In the genomic region with DNA sequence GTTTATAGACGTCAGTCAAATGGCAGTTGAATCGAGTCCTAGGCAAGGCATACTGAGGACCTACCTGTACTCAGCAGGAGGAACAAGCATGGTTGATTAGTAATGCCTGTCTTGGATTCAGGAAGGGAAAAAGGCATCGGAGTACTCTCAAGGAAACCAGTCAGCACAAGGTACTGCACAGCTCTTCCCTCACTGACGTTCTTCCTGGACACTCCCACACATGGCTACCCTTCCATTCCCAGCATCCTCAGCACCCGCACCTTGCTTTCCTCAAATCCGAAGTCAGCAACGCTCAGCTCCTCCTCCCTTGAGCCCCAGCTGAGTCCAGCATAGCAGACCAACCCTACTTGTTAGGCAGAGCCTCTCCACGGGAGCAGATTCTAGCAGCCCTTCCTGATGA, we compare ENCODE assay signal across 17 mouse cellular contexts.
DNase-seq lines count a peak whose midpoint lies in the region; ATAC-seq lines count a peak whose summit lies in the region.
"Had no signal": no experiment of that assay in that cellular context is flagged by ENCODE, and none has a peak within 500 bp of the region (broad histone marks: within the 10 kb centered on the region; RNA-seq: fewer than 3 reads in every experiment).

No protein-coding gene starts in this region.

- intact Hi-C loops in left cerebral cortex, postnatal 4 days (cut with DNase I) = loop anchor here (5.0 kb wide), 1 partner anchor 63 kb away; no protein-coding TSS in a partner anchor

- no peak for ATAC-seq in limb, embryonic 13.5 days (ENCODE audit: low FRiP score, low read depth)
- peak; percentile 54; the same call in 1 of the 2 replicates for ATAC-seq in stomach, embryonic 15.5 days (ENCODE audit: insufficient read depth, low FRiP score, low read depth)
- ATAC-seq in megakaryocyte, adult 5-6 weeks (ENCODE audit: poor library complexity, severe bottlenecking) = no peak
- ATAC-seq: forebrain, embryonic 14.5 days; hindbrain, postnatal 0 days; lung, postnatal 0 days had no signal

- H3K9ac ChIP-seq in limb, embryonic 13.5 days = no peak overlapping the region
- H3K9ac ChIP-seq in stomach, embryonic 15.5 days = no peak overlapping the region
- H3K9ac ChIP-seq: heart, embryonic 12.5 days; liver, embryonic 14.5 days; neural tube, embryonic 12.5 days had no signal

- 0 out of 2 replicates have a peak, but pooled peaks cover 6% of the 10 kb centered on the region for H3K4me1 ChIP-seq in limb, embryonic 13.5 days
- H3K4me1 ChIP-seq in limb, embryonic 10.5 days = peaks cover 9% of the 10 kb centered on the region
- H3K4me1 ChIP-seq in stomach, embryonic 15.5 days = no peaks in the 10 kb centered on the region

- no peak overlapping the region for H3K27ac ChIP-seq in limb, embryonic 13.5 days
- no peak overlapping the region for H3K27ac ChIP-seq in limb, embryonic 10.5 days
- no peak overlapping the region for H3K27ac ChIP-seq in stomach, embryonic 15.5 days
- H3K27ac ChIP-seq: embryonic facial prominence, embryonic 10.5 days; hindbrain, postnatal 0 days; liver, embryonic 14.5 days; neural tube, embryonic 12.5 days had no signal

- DNase-seq in limb, embryonic 10.5 days (ENCODE audit: low spot score) = no peak
- DNase-seq in MN1 (ENCODE audit: low spot score) = peak; percentile 27
- DNase-seq in kidney, adult 9 months = peak; percentile 35
- DNase-seq in left cerebral cortex, postnatal 4 days = no peak
- no peak for DNase-seq in heart, adult 9 months (ENCODE audit: low spot score in 2 of 2)
- DNase-seq: gastrocnemius, postnatal 36 days had no signal

- H3K27me3 ChIP-seq in limb, embryonic 13.5 days = peaks cover 16% of the 10 kb centered on the region
- H3K27me3 ChIP-seq in limb, embryonic 10.5 days (ENCODE audit: low read depth, poor library complexity, severe bottlenecking) = peaks cover 18% of the 10 kb centered on the region
- H3K27me3 ChIP-seq in stomach, embryonic 15.5 days (replicated peaks) = no peaks in the 10 kb centered on the region
- H3K27me3 ChIP-seq: megakaryocyte, embryonic 14.5 days; neural tube, embryonic 12.5 days had no signal

- no peak overlapping the region for H3K4me3 ChIP-seq in limb, embryonic 13.5 days
- H3K4me3 ChIP-seq in limb, embryonic 10.5 days = no peak overlapping the region
- no peak overlapping the region for H3K4me3 ChIP-seq in stomach, embryonic 15.5 days (replicated peaks)
- H3K4me3 ChIP-seq: embryonic facial prominence, embryonic 10.5 days; heart, embryonic 12.5 days; megakaryocyte, embryonic 14.5 days; neural tube, embryonic 12.5 days had no signal

- 45% methylated on average over 8 of the region's 8 CpGs for WGBS in limb, embryonic 13.5 days
- 43% methylated on average over 8 of the region's 8 CpGs for WGBS in limb, embryonic 10.5 days
- WGBS in stomach, embryonic 15.5 days = 37% methylated on average over 8 of the region's 8 CpGs

- no peaks in the 10 kb centered on the region for H3K9me3 ChIP-seq in limb, embryonic 13.5 days
- no peaks in the 10 kb centered on the region for H3K9me3 ChIP-seq in limb, embryonic 10.5 days (replicated peaks)
- no peaks in the 10 kb centered on the region for H3K9me3 ChIP-seq in stomach, embryonic 15.5 days
- H3K9me3 ChIP-seq: embryonic facial prominence, embryonic 10.5 days; heart, embryonic 12.5 days; neural tube, embryonic 12.5 days had no signal

- H3K36me3 ChIP-seq in limb, embryonic 13.5 days = no peaks in the 10 kb centered on the region
- H3K36me3 ChIP-seq in limb, embryonic 10.5 days = no peaks in the 10 kb centered on the region
- no peaks in the 10 kb centered on the region for H3K36me3 ChIP-seq in stomach, embryonic 15.5 days
- H3K36me3 ChIP-seq: embryonic facial prominence, embryonic 10.5 days; heart, embryonic 12.5 days; neural tube, embryonic 12.5 days had no signal

- peak overlapping the region; percentile 14; the same call in 1 of the 2 replicates for H3K4me2 ChIP-seq in limb, embryonic 13.5 days (replicated peaks)
- peak overlapping the region; percentile 19; the same call in 1 of the 2 replicates for H3K4me2 ChIP-seq in stomach, embryonic 15.5 days
- H3K4me2 ChIP-seq: neural tube, embryonic 12.5 days had no signal

Comparison
In these comparisons a context has a peak if more than half of its experiments do, and no peak if none do; other contexts are left out.
1. DNase-seq: peak in MN1 (single experiment) and kidney, adult 9 months (single experiment); none in limb, embryonic 10.5 days (single experiment), left cerebral cortex, postnatal 4 days (single experiment) and heart, adult 9 months (0 of 2).